Mouse (Mus musculus) kidney, adult 2 months (tissue): Measurements from ENCODE around the gene Chtop. TPM values are rescaled to one million over a fixed set of nuclear protein-coding genes. Genes with fewer than 3 reads are reported as not detected.

Experiments
- DNase-seq: peaks from one replicate; pipeline ENCODE4 v3.0.0; 2021
- H3K27ac ChIP-seq: fragments of 200-500 bp; 2 replicates; pipeline ENCODE4 v1.5.1; 2012; ENCODE audit warnings: low read depth, low read length, control low read depth, inconsistent platforms; ENCODE audit not compliant: insufficient read depth
- H3K27me3 ChIP-seq: fragments of 200-500 bp; replicated peaks from 2 replicates; pipeline ENCODE4 v1.6.1; 2012; ENCODE audit warnings: mild to moderate bottlenecking, moderate library complexity, low read length, inconsistent platforms; ENCODE audit not compliant: control insufficient read depth, insufficient read depth
- H3K36me3 ChIP-seq: fragments of 200-500 bp; 2 replicates; pipeline ENCODE4 v1.6.1; 2012; ENCODE audit warnings: mild to moderate bottlenecking, moderate library complexity, low read length, inconsistent platforms; ENCODE audit not compliant: control insufficient read depth, insufficient read depth
- H3K4me1 ChIP-seq: fragments of 200-500 bp; 2 replicates; pipeline ENCODE4 v1.6.1; 2011; ENCODE audit warnings: low read length; ENCODE audit not compliant: control insufficient read depth, insufficient read depth
- H3K4me3 ChIP-seq: fragments of 200-500 bp; 2 replicates; pipeline ENCODE4 v1.5.1; 2011; ENCODE audit warnings: mild to moderate bottlenecking, low read depth, low read length, control low read depth; ENCODE audit not compliant: insufficient read depth
- CTCF ChIP-seq: fragments of 200-500 bp; conservative IDR thresholded peaks from 2 replicates; pipeline ENCODE4 v1.5.1; 2011; ENCODE audit warnings: low read depth, mild to moderate bottlenecking, control low read depth, low read length, moderate library complexity, mixed read lengths; ENCODE audit not compliant: insufficient read depth, insufficient read length
- POLR2A ChIP-seq: fragments of 200-500 bp; IDR thresholded peaks from one replicate; pipeline ENCODE4 v1.6.1; 2011; ENCODE audit warnings: low read depth, low read length, control low read depth
- WGBS: fragments of 180-500 bp; shearing (Covaris S2); methylation state at CpG from one replicate; pipeline ENCODE4 v1.1.7; 2018; 5-methylcytosine and 5-hydroxymethylcytosine counted together
- polyA plus RNA-seq: library from polyadenylated mRNA; depleted of rRNA; stranded (reverse); fragments of >200 nt; gene quantifications from 2 replicates; pipeline ENCODE4 v1.2.3, GENCODE M21; 2012; rRNA removed

Gene Chtop
- polyA plus RNA-seq = 26.6 and 36.6 TPM in 2 replicates

DNA sequence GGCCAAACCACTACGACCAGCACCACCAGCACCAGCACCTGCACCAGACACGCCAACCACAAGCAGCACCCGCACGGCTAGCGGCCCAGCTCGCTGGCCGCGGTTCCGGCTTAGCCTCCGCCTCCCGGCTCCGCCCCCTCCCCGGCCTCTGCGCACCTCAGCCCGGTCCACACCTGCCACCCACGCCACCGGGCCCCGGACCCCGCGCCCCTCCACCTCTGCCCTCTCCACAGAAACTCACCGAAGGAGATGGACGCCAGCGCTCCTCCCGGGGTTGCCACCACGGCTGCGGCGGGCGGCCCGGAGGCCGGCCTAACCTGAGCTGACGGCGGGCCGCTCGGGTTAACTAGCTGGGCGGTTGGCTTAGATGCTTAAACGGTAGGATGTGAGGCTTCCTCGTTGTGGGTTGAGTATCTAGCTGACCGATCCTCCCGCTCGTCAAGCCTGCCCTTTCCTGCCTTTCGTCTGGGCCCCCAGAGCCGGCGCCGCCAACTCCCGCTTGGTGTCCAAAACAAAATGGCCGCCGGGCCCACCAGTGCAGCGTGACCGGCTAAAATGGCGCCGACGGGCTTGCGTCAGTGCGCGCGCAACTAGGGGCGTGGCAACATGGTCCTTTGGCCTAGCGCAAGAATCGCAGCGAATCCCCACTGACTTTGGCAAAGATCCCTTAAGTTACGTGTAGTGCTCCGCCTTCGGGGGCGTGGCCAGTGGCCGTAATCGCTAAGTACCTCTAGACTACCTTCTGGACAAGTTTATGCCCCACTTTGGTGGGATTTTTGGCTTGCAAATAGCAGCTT lies at the start of gene Chtop:
Gene Chtop, minus strand, starts transcription at position 549 of the 797 bp plus-strand sequence.
- Histone ChIP-seq H3K4me1 (peaks cover 19% of the 10 kb centered on the region; the same call in 1 of the 2 replicates), H3K4me3 (peak within 1 kb of the TSS; percentile 97), H3K36me3 (peaks cover 3% of the 10 kb centered on the region), H3K27me3 (no peaks in the 10 kb centered on the region), H3K27ac (peak within 1 kb of the TSS; percentile 90)
- under 1% methylated on average over 66 of the region's 66 CpGs for WGBS
- DNase-seq = peak; percentile 100
- TF ChIP-seq POLR2A (peak; percentile 36), CTCF (no peak)

DNA sequence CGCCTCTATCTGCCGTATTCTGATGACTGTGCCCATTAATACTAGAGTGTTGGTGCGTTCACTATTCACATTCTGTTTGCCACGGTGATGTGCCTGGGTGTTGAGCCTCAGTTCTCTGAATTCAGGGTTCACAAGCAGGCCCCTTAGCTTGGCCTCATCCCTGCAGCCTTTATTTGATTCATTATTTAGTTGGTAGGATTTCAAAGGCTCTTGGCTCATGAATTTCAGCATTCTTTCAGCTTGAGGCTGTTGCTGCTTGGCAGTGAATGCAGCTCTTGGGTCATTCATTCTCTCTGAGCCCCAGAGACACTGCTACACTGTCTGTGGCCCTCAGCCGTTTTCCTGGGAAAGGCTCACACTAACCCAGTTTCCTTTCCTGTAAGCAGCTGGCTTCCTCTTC lies 46.7 kb upstream of the Chtop start:
- H3K36me3 ChIP-seq = no peaks in the 10 kb centered on the region
- TF ChIP-seq POLR2A (no peak), CTCF (no peak)
- 64% methylated on average over 5 of the region's 5 CpGs for WGBS
- no peak overlapping the region for H3K27ac ChIP-seq
- no peak overlapping the region for H3K4me3 ChIP-seq
- H3K4me1 ChIP-seq = no peaks in the 10 kb centered on the region
- no peaks in the 10 kb centered on the region for H3K27me3 ChIP-seq
- DNase-seq = peak; percentile 22

DNA sequence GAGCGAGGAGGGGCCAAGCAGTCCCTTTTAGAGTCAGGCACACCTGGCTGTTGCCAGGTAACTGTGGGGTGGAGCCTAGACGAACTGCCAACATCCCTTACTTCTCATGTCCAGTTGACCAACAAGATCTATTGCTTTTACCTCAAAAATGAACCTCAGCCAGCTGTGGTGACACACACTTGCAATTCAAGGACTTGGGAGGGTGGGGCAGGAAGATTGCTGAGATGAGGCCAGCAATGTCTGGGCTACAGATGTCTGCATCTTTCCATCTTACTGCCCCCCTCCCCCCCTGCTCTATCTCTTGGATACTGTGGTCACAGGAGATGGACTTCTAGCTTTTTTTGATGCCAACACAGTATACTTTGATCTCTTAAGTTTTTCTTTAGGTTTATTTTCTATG lies 42.9 kb upstream of the Chtop start:
- TF ChIP-seq POLR2A (no peak), CTCF (no peak)
- DNase-seq = no peak
- Histone ChIP-seq H3K27ac (no peak overlapping the region), H3K4me1 (no peaks in the 10 kb centered on the region), H3K36me3 (no peaks in the 10 kb centered on the region), H3K4me3 (no peak overlapping the region), H3K27me3 (no peaks in the 10 kb centered on the region)
- WGBS = 90% methylated on average over 2 of the region's 2 CpGs

DNA sequence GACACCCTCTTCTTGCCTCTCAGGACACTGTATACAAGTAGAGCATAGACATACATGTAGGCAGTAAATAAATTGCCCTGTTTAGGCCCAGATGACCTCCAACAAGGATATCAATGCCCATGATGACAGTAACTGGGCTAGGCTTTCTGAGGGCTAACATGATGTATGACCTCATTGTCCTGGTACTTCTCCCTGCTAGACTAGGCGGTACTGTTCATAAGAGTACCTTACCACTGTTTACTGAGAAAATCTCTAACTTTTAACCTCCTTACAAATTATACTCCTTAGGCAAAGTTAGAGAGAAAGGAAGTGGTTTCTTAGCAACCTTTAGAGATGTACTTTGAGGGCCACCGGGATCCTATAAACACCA lies 41.1 kb upstream of the Chtop start:
- Histone ChIP-seq H3K27ac (no peak overlapping the region), H3K4me1 (no peaks in the 10 kb centered on the region), H3K27me3 (no peaks in the 10 kb centered on the region), H3K4me3 (no peak overlapping the region), H3K36me3 (no peaks in the 10 kb centered on the region)
- no peak for TF ChIP-seq POLR2A
- no peak for TF ChIP-seq CTCF
- WGBS = 89% methylated on average over 2 of the region's 2 CpGs
- no peak for DNase-seq

DNA sequence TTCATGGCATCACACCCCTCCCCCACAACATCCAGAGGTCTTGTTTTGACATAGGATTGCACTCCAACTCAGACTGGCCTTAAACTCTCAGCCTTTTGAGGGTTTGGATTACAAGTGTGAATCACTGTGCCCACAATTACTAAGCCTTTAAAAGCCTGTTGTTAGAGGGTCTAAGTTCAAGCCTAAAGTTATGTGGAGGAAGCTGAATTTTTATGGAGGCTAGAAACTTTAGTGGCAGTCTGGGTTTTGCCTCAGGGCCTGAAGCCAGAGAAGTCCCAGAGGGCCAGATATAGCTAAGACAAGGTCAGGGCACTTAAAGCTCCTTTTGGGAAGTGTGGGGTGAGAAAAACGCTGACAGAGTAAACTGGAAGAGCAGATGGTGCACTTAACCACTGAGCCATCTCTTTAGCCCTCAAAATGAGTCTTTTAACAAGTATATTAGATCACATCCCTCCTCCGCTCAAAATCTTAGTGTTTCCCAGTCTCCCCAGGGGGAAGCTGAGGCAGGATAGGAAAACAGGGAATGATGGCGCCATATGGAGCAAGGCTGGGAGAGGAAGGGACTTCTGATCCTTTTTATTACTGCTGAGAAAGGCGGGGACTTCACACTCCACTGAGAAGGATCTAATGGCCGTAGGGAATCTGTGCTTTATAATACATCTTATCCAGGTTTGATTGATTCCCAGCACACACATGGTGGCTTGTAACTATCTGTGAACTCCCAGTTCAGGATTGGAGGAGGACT lies 40.5 kb upstream of the Chtop start:
- H3K36me3 ChIP-seq = no peaks in the 10 kb centered on the region
- no peak for TF ChIP-seq CTCF
- no peak for TF ChIP-seq POLR2A
- no peak overlapping the region for H3K27ac ChIP-seq
- H3K4me3 ChIP-seq = no peak overlapping the region
- H3K27me3 ChIP-seq = no peaks in the 10 kb centered on the region
- WGBS = 60% methylated on average over 5 of the region's 5 CpGs
- DNase-seq = peak; percentile 56
- H3K4me1 ChIP-seq = no peaks in the 10 kb centered on the region

DNA sequence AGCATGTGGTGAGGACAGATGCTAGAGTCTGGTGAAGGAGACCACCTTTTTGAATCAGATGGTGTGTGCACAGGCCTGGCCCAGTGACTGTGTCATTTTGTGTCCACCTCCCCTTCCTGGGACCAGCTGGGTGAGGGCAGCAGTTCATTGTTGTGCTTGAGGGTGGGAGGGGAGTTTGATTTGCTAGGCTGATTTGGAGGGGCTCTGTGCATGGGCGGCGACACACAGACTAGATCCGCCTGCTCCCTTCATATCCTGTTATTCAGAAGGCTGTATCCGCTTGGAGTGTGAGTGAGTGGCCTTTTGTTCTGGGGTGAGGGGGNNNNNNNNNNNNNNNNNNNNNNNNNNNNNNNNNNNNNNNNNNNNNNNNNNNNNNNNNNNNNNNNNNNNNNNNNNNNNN lies 31.6 kb upstream of the Chtop start:
- Histone ChIP-seq H3K27ac (peak overlapping the region; percentile 84), H3K36me3 (no peaks in the 10 kb centered on the region), H3K27me3 (no peaks in the 10 kb centered on the region), H3K4me1 (peaks cover 8% of the 10 kb centered on the region), H3K4me3 (peak overlapping the region; percentile 37)
- WGBS = 63% methylated on average over 4 of the region's 4 CpGs
- DNase-seq = peak; percentile 78
- peak; percentile 33 for TF ChIP-seq POLR2A
- no peak for TF ChIP-seq CTCF

DNA sequence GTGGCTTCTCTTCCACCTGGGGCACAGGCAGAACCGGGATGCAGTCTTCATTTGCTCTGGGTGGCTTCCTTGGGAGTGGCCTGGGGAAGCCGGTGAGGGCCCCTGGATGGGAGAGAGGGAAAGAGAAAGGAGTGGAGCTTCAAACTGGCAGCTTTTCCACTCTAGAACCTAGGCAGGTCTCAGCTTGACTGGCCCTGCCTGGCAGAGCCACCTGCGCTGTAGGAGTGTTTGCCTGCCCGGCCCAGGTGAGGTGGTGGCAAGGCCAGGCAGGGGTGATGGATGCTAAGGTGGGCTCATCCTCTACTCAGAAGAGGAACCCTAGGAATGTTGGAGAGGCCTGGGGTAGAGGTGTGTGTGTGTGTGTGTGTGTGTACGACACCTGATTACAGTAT lies 28.6 kb upstream of the Chtop start:
- peak overlapping the region; percentile 73 for H3K4me3 ChIP-seq
- no peak for DNase-seq
- no peaks in the 10 kb centered on the region for H3K27me3 ChIP-seq
- TF ChIP-seq POLR2A (no peak), CTCF (no peak)
- H3K4me1 ChIP-seq = peaks cover 8% of the 10 kb centered on the region
- peak overlapping the region; percentile 96 for H3K27ac ChIP-seq
- H3K36me3 ChIP-seq = no peaks in the 10 kb centered on the region
- 32% methylated on average over 5 of the region's 5 CpGs for WGBS
